Mouse (Mus musculus) layer of hippocampus, postnatal 10 days (tissue): Measurements from ENCODE around the gene Vgll4. TPM values are rescaled to one million over a fixed set of nuclear protein-coding genes. Genes with fewer than 3 reads are reported as not detected.

Experiments used
- DNase-seq, 2 experiments: peaks; one replicate each; pipeline ENCODE4 v3.0.0; 2021; ENCODE audit warnings: low spot score in 2 of 2
- total RNA-seq, 2 experiments: library from RNA; stranded (reverse); gene quantifications; 2 replicates each; pipeline ENCODE4 v1.2.3; 2021

Vgll4 gene
- total RNA-seq, 2 experiments from 2014 or later: 41.3 to 43.7 TPM

DNA sequence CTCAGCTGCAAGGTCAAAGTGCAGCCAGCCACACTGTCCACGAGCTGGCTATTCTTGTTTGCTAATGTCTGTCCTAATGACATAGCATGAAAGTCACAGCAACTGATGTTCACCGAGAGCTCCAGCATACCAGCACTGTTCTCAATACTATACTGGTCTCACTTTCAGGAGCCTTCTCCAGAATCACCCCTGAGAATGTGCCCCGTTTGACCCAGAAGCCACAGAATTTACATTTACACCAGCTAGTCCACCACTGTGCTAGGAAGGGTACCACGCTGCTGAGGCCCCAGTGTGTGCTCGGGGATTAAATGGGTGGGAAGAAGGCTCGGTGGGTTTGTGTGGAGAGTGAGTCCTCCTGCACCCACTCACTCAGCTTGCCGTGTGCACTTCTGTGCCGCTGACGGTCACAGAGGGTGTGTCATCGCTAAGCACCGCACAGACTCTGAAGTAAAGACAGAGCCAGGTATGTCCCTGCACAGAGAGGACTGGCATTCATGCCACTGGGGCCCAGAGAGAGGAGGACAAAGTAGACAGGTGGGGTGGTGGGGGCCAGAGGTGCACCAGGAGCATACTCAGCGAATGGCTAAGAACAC lies 122.1 kb downstream of the Vgll4 start:
- no peak for DNase-seq

DNA sequence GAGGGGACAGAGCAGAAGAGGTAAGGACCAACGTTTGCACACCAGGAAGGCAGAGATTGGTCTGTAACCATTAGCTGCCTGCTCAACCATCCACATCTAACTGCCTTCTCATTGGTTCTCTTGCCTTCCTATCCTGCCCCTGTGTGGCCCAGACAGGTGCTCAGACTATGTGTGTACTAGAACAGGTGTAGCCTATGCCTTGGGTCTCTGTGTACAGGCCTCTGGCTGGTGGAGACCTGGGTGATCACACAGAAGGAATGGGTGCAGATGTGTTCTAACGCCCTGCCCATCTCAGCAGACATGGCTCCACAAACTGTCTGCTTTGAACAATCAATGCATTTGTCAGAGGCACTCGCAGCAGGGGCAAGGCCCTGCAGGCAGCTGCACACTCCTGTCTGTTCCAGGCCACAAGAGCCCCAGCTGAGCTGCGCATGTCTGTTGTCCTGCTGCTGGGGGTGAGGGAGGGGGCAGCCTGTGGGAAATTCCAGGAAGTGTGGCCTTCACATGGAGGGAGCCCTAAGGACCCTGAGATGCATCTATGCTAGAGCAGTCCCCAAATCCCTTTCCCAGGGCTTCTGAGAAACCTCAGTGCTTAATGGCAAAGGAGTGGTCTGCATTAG lies 123.5 kb downstream of the Vgll4 start:
- no peak for DNase-seq

DNA sequence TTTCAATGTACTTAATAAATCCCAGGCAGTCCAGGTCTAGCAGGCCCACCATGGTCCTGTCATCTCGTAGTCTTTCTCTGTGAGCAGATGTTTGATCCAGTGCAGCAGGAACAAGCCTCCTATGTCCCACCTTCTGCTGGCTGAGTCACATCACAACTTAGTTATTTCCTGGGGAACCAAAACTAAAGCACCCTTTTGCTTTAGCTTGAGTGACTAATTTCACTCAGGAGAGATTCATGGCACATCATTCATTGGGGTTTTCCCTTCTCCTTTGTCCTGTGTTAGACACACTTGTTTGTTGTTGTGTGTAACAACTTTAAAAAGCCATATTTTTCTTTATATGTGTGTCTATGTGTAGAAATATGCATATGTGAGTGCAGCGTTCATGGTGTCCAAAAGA lies 126.9 kb downstream of the Vgll4 start:
- no peak for DNase-seq

DNA sequence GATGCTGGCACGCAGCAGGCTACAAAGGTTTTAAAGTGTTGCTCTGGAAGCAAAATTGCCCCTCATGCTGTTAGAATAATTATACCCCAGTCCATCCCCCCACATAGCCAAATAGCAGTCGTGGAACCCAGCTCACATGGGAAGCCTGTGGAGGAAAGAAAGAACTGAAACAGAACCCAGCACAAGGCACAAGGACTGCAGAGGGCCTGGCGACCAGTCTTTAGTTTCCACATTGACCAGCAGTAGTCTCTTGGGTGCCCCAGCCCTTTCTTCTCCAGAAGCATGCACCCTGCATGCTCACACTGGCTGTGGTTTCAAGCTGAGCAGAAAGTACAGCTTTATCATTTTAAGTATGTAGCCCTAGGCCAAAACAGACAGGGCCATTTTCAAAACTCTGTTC lies 127.7 kb downstream of the Vgll4 start:
- no peak for DNase-seq

DNA sequence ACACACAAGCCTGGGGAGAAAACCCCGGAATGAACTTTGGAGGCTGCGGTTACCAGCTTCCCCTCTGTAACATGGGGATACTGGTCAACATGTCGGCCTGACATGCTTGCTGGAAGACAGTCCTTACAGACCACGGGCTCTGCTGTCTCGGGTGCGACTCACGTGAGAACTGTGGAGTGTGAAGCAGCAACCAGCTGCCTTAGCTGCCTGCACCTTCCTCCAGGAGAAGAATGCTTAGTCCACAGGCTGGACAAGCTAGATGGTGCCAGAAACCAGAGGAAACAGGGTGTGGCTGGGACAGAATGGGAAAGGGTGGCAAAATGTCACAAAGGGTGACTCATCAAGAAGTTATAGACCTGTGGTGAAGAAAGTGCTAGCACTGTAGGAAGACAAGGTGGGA lies 129.8 kb downstream of the Vgll4 start:
- DNase-seq: no peak

DNA sequence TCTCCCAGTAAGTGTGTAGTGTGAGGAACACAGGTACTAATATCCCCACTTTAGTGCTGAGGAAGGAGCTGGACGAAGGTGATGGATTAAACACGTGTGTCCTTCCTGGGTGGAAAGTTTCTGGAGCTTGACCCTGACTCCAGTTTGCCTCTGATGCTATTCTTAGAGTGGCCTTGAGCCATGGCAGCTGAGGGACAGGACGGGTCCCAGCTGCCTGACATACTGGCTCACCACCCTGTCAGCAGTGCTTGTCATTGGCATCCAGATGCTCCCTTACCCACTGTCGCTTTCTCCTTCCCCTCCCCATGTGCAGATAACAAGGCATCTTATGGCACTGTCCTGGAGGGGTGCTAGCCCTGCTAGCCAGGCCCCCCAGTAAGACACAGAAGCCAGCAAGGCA lies 130.9 kb downstream of the Vgll4 start:
- DNase-seq: no peak

DNA sequence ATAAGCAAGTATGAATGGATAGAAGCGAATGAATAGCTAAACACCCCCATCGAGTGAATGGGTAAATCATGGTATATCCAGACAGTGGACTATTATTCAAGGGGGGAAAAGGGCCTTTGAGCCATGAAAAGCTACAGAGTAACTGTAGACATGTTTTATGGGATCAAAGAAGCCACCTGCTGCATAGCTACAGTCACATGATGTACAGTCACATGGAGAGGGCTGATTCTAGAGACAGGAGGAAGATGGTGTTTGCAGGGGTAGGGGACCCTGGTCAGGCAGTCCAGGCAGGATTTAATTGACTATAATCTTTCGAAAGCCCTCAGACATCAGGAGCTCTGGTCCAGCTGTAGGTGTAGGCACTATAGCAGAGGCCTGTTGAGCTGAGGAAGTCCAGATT lies 133.4 kb downstream of the Vgll4 start:
- no peak for DNase-seq

DNA sequence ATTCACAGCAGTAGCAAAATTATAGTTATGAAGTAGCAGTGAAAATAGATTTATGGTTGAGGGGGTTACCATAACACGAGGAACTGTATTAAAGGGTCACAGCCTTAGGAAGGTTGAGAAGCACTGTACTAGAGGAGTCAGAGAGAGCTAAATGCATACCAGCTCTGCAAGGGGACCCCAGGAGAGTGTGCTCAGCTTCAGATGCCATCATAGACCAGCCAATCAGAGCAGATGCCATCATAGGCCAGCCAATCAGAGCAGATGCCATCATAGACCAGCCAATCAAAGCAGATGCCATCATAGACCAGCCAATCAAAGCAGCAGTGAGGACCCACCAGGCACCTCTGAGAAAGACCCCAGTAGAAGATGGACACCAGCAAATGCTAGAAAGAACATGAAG lies 134.0 kb downstream of the Vgll4 start:
- no peak for DNase-seq

DNA sequence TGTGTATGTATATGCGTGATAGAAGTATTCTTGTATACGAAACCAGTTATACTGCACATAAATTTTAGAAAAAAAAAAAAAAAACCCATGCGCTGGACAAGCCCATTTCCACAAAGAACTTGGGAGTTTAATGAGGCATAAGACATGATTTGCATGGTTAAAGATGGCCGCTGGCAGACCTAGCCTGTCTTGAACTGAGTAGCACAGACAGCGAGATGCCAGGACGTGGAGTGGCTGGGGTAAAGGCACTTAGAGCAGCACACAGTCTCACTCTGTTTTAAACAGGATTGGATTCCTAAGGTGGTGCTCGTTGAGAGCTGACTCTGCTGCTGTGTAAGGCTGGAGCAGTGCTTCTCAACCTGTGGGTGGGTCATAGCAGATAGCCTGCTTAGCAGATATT lies 134.4 kb downstream of the Vgll4 start:
- DNase-seq: no peak

DNA sequence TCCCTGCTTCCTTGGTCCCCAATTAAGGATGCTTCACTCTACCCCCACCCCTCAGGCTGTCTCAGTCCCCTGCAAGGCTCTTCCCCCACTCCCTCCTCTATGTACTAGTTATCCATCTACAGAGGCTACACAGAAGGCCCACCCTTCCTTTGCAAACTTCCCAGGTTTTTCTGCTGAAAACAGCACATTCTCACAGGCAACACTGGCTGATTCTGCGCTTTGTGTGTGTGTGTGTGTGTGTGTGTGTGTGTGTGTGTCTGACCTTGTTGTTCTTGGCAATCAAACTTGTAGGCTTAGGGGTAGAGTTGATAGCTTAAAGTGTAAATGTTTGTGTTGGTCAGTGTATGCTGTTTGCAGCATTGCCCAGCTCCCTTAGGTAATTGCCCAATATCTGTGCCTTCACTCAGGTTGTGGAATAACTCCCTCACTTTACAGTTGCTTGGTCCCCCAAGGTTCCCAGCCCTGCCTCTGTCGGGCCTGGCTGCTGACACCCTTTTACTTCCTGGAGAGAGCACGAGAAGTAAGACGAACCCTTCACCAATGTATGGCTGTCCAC lies 135.9 kb downstream of the Vgll4 start:
- no peak for DNase-seq

DNA sequence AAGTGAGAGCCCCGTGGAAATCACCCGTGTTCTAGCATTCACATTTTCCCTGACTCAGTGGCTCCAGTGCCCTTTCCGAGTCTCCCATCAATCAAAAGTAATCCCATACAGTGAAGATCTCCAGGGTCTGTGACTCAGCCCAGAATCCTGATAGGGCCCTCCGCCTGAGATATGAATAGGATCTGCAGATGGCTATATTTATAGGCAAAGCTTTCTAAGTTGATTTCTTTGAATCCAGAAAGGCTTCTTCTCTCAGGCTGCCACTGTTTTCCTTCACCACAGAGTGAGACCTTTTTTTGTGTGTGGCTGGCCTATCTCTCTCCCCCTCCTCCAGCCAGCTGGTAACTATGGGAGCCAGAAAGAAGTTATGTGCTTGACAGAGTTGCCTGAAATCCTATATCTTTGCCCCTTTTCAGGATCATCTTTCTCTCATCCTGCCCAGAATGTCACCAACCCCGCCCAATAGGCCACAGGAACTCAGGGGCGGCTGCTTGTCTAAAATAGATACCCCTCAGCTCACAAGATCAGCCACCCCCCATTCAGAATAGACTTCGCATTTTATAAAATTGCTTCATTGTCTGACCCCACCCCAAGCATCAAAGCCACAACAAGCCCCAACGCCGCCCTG lies 136.6 kb downstream of the Vgll4 start:
- DNase-seq: no peak

DNA sequence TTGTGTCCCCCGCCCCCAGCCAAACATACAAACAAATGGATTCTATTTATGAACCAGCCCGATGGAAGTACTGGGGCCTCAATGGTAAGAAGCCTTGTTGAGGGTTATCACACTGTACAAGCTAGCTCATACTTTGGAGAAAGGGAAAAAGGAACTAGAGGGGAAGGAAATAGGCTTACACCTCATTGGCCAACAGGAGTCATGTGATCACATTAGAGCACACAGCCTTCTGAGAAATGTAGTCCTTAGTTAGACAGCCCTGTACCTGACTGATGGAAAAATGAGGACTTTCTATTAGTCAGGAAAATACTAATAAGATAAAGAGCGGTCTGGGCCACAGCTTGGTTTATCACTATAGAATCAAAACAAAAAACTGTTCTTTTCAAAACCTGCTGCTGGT lies 138.0 kb downstream of the Vgll4 start:
- no peak for DNase-seq

DNA sequence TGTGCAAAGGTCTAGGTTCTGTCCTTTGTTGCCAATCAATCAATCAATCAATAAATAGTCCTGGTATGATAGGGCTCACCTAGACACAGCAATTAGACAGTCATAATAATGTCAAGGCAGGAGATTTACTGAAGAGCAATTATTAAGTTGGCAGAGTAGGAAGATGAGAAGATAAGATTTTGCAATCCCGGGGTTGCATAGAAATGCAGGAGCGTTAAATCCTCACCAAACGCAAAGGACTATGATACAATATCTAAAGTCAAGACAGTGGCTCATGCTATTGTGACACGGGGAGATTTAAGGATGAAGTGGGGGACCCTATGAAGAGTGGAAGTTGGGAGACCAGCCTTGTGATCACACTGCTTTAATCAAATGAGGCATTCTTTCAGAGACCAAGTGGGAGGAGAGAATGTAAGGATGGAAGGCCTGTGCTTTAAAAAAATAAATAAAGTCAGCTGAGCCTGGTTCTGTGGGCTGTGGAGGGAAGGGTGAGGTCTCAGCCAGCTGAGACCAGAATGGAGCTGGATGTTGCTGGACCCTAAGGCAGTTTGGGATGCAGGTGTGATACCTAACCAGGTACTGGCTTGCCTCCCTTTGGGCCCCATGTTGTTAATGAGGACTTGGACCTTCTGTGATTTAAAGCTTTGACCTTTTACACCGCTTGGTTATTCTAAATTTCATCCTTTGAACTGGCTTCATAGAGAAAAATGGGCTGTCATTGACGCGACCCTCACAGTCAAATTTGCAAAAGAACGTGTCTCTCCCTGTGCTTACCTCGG lies 139.9 kb downstream of the Vgll4 start:
- DNase-seq: no peak

DNA sequence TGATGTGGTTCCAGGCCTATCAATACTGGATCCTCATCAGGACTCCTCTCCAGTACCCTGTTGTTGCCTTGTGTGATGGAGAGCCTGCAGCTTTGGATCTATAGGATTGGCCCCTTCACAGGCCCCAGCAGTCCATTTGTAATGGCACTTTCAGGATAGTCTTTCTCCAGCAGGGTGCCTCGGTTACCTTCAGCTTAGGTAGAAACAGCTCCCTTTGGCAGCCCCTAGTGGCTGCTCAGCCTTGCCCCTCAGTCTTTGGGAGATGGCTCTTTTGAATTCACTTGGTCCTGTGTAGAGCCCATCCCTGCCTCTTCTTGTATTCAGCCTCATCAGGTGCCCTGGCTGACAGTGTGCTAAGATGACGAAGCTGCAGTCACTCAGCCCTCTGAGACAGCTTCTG lies 142.9 kb downstream of the Vgll4 start:
- no peak for DNase-seq

DNA sequence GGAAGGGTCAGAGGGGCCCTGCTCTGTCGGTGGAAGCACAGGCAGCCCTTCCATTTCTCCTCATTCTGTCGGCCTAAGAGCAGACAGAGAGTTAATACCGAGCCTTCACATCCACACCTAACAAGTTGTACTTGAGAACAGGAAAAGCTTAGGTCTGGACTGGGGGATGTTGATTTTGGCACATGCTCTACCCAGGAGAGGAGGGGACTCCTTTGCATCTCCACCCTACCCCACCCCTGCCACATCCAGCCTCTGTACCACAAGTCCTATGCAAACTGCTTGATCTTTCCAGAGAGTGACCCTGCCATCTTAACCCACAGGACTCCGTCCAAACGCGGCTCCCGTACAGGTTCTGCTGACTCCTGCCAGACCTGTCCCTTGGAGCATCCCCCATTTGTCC lies 148.1 kb downstream of the Vgll4 start:
- no peak for DNase-seq

DNA sequence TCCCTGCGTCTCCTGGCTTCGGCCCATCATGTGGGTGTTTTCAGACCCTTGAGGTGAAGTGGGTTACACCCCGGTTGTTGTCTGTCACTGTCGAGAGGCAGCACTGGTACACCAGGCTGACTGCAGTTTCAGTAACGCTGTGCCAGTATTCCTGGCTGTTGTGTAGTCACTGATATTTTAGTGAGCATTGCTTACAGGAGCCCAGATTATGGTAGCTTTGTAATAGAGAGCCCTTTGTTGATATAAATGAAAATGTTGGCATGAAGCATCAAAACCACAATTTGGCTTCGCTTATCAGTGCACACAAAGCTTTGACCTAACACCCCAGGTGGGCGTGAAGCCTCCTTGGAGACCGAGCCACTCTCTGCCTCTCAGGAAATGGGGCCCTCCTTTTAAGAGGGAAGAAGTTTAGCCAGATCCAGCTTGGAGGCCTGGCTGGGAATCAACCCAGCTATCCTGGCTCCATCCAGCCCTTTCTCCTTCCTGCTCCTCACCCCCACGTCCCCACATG lies 149.8 kb downstream of the Vgll4 start:
- no peak for DNase-seq

DNA sequence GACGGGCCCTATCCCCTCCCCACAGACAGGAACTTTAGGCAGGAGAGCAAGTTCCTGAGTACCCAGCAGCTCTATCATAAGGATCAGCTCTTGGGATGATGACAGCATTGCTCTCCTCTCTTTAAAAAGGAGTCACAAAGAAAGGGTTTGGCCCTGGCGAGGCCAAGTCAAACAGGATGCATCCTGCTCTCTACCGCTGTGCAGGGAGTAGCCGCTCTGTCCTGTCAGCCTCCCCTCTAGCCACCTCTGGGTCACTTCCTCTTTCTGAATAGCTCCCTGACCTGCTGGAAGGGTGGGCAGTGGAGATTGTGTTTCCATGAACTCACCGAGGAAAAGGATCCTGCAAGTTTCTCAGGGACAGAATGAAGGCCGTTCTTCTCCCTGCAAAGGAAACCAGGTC lies 151.3 kb downstream of the Vgll4 start:
- DNase-seq: no peak

DNA sequence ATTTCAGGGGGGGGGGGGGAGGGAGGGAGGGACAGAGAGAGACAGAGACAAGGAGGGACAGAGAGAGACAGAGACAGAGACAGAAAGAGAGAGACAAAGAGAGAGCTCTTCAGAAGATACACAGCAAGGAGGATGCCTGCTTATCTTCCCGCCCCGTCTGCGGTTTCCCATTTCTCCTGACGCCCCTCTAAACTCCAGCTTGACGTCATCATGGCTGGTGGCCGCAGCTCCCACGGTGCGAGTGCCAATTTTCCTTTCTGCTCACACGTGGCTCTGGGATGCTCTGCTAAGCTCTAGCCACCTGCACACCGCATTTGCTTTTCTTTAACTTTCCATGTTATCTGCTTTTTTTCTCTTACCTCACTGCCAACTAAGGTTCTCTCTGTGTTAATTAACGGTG lies 151.8 kb downstream of the Vgll4 start:
- DNase-seq: no peak

DNA sequence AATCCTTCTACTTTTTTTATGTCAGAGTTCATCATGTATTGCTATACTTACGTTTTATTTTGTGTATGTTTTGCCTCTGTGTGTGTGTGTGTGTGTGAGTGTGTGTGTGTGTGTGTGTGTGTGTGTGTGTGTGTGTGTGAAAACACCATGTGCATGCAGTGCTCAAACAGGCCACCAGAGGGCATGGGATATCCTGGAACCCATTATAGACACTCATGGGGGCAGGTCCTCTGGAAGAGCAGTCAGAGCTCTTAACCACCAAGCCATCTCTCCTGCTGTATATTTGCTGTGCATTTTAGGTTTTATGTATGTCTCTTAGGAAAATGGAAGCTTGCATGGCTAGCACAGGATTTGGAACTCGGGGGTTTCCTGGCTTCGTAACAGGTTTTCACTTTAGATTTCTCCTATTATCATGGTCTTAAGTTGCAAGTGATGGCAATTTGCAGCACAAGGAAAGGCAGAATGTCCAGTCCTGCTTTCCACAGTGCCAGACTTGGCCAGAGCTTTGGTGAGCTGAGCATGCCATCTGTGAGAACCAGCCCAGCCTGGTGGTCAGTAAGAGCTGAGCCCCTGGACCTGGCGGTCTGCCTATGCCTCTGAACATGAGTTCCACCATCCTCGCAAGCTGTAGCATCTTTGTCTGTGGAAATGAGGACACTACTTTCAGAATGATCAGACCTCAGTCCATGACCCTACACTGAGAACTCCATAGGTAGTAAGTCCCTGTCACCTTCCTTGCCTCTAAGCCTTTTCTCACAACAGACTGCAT lies 154.7 kb downstream of the Vgll4 start:
- peak; percentile 31 to 49 for DNase-seq

DNA sequence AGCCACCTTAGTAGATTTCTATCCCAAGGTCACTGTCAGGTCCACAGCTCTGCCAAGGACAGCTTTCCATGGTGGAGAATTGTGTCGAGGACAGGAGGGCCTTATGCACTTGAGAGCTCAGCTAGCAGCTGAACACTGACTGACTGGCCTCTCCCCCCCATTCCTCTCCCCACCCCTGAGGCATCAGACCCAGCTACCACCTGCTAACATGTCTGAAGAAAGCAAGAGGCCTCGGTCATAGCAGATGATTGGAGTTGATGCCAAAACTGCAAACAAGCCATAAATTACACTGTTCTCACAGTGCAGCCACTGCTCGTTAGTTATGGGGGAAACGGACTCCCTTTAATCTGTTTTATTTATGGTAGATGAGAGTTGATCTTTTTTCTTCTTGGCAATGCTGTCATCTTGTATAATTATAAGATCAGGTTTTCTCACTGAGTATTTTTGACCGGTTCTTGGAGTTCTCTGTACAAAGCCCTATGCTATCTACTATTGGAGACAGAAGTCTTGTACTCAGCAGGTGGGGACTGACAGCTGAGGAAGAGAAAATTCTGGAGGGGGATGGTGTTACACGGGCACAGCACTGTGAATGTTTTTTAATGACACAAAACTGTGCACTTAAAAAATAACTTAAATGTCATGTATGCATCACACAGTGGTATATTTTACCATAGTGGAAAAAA lies 155.5 kb downstream of the Vgll4 start:
- DNase-seq: peak in 1 of 2 experiments; percentile 8
